Mouse (Mus musculus) layer of hippocampus, adult 11-12 months (tissue): Measurements from ENCODE around the gene 1700013H16Rik.

Experiments used
- DNase-seq: peaks from one replicate; pipeline ENCODE4 v3.0.0; 2022; ENCODE audit warnings: low spot score

1700013H16Rik gene

DNA sequence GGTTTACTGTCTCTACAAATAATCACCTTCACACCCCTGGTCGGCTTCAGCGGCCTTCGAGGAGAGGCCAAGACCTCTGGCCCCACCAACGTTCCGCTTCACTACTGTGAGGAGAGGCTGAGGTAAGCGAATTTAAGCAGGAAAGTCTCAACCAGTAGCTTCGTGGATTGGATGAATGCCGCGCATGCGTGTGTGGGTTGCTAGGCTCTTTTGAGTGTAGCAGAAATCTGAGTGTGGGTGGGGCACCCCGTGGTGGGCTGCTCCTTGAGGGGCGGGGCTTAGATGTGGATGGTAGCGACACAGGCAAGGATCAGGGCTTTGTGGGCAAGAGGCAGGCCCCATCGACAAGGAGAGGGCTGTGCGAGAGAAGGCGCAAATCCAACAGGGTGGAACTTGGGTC lies at the start of gene 1700013H16Rik:
Gene 1700013H16Rik (minus strand): TSS at position 96 of the 400 bp plus-strand sequence.
- DNase-seq = no peak

DNA sequence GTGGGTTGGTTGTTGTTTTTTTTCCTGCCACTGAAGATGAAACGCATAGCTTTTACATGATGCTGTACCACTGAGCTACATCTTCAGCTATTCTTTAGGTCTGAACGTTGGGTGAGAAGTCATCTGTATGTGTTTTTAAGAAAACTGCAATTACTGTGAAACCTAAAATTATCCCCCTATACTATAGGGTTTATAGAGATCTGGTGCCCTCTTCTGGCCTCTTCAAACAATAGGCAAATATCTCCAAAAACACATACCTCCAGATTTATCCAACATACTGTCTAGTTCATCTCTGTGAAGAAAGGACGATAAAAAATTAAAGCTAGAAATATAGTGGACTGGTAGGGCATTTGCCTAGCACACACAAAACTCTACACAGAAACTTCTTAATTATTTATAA lies 41.4 kb upstream of the 1700013H16Rik start:
- DNase-seq = no peak

DNA sequence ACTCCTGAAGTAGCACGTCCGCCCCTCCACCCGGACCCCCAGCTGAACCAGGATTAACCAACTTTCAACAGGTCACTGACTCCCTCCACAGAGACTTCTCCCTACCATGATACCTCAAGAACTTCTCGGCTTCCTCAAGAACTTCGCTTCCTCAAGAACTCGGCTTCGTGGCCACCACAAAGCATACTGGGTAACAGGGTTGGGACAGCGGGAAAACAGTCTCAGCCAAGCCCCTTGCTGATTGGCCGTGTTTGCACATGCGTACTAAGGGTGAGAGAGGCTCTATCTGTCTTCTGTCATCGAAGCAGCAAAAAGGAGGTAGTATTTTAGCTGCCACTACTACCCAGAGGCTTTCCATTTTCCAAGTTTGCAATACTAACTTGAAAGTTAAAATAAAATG lies 39.9 kb upstream of the 1700013H16Rik start, which contains the start of gene Xlr:
Gene Xlr (minus strand): TSS at position 188 of the 400 bp plus-strand sequence.
- DNase-seq = peak; percentile 7

DNA sequence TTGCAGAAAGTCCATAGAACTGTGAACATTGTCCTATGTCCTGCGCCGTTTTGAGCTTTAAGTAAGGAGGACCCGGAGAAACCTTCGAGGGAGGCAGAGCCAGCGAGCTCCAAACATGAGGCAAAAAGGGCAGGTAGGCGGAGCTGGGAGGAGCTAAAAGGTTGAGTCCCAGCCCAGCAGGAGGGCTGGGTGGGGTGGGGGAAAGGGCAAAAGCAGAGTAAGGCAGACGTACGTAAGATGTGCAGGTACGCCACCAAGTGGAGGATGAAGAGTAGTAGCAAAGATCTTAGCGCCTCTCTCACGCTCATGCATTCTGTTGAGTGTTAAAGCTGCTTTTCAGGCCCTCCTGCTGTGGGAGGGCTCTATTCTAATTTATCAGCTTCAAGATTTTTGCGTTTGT lies 18.6 kb upstream of the 1700013H16Rik start, which contains the start of gene Zfp36l3:
Gene Zfp36l3 (minus strand): TSS at position 119 of the 400 bp plus-strand sequence.
- no peak for DNase-seq

DNA sequence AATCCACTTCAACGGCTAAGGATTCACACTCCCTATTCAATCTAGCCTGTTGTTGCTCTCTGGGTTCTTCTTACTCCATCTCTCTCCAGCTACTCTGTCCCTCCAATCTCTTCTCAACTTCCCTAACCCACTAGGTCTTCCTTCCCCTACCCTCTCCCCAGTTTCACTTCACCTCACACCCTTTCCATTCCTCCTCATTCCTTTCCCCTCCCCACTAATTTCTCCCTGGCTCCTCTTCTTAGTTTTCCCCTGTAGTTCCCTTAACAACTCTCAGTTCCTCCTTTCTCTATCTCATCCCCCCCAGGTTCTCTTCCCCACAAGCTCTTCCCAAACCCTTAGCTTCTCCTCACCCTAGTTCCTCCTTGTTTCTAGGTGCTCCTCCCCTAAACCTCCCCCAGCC lies 4.8 kb downstream of the 1700013H16Rik start:
- DNase-seq = no peak

DNA sequence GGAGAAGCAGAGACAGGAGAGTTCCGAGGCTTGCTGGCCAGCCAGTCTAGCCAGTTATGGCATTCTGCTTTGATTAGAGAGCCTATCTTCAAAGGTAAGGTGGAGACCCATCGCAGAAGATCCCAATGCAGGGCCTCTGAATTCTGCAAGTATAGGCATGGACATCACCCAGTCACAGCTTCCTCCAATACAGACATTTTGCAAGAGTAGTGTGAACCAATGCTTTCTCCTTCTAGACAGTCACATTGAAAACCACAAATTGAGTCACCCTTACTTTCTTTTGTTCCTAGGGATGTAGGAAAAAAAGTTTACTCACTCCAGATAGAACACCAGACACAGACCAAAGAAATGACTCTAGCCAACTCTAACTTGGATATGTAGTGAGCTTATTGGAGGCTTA lies 28.7 kb downstream of the 1700013H16Rik start:
- no peak for DNase-seq

DNA sequence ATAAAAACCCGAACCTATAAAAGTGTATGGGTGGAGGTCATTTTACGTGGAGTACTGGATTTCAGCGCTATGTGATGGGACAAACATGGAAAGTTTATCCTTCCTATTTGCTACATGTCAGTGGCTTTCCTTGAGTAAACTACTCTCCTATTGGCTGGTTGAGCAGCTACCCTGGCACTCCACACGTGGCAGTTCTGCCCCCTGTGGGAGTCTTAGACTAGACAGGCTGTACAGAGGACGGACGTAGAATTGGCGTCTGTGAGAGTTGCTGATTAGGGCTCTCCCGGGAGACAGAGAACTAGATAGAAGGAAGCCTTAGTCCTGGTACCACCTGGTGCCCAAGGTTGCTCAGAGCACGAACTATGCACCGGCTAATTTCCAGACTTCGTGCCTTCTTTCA lies 33.0 kb downstream of the 1700013H16Rik start, which contains the start of gene 4930502E18Rik:
Gene 4930502E18Rik (plus strand): TSS at position 231 of the 400 bp plus-strand sequence.
- DNase-seq = no peak

DNA sequence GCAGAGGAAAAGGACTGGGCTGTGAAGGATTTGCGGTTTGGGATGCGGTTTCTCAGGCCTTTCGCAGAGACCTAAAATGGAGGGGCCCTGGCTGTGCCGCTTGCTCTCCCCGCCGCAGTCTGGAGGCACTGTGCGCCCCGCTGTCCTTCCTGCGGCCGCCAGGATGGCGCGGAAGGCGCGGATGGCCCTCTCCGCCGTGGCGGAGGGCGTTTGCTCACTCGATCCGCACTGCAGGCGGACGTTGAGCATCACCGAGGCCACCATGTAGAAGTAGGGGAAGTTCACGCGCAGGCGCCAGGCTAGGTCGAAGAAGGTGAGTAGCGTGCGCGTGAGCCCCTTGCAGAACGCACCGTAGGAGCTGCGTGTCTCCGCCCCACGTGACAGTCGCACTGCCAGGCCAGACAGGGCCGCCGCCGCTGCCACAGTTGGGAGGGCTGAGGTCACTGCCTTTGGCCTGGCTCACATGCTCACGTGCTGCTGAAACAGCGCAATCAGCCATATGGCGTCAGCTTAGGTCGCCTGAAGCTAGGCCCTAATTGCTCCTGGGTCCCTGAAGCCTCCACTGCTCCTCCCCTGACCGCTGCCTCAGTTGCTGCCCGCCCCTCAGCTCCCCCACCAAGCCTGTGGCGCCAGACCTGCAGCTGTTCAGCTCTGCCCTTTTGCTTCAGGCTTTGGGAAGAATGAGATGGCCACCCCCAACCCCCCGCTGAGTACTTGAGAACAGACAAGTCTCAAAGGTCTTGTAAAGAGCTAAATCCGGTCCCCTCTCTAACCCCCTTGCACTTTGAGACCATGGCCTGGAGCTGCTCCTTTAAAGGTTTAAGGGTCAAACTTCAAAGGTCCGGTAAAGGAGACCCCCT lies 41.1 kb downstream of the 1700013H16Rik start:
- DNase-seq = peak; percentile 37

DNA sequence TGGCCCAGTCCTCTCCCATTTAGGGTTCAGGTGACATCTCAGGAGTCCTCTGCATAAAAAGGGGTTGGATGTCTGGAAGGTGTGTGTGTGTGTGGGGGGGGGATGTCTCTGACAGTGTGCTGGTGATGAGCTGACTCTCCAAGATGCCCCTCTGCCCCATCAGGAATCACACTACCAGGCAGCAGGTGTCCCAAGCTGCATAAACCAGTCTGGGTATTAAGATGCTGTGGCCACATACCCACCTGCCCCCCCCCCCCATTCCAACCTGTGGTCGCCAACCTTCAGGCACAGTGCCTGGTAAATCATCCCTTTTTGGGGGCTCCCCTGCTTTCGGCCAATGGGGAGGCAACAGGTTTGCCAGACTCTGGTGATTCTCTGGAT lies 41.7 kb downstream of the 1700013H16Rik start:
- DNase-seq = no peak

DNA sequence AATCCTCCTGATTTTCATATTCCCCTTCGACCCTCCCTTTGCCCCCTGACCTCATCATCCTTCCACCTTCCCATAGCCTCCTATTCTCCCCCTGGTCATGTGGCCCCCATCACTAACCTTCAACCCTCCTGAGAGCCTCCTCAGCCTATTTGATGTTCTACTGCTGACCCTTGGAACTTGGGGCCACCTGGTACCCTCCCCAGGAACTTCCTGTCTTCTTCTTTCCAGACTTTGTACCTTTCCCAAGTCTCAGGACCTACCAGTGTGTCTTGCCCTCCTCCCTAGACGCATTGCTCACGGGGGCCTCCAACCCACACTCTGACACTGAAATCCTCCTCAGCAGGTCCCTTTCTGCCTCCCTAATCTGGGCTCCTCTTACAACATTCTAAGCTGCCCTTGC lies 55.0 kb downstream of the 1700013H16Rik start:
- no peak for DNase-seq

DNA sequence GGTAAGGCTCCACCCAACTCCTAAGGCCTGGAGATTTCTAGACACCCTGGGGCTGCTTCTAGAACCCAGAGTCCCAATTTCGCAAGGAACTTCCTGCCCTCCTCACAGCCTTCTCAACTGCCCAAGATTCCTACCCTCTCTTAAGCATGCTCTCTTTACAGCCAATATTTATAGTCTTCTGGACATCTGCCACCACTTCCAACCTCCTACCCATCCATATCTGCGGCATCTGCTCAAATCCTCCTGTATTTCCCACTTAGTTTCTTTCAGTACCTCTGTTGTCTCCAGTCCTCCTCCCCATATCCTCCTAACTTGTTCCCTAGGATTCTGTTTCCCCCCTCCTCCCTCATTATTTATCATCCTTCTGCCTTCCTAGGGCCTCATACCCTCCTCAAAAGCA lies 58.4 kb downstream of the 1700013H16Rik start:
- no peak for DNase-seq

DNA sequence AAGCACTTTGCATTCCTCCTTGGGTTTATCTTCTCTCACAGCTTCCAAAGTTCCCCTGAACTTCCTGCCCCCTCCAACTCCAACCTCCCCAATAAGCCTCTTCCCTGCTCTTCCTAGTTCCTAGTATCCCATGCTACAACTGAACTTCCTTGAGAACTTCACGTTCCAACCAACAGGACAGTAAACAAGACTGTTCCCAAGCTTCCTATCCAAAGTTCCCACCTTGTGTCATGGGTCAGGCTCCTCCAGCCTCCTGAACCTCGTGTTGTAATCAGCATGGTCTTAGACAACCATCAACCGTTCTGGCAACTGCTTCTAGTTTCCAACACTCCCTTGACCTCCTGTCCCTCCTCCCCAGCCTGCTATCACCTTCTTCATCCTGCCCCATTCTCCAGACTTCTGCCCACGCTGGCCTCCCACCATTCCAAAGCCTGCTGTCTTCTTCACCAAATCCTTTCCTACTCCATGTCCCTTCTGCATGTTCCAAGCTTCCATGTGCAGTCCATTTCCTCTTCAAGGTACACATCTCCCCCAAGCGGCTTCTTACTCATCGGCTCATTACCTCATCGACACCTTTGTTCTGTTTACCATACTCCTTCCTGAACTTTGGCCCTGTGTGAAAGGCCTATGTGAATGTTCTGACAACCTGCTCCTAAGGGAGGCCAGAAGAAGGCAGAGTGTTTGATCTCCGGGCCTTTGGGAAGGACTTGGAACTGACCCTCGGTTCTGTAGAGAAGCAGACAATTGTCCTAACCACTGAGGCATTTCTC lies 63.4 kb downstream of the 1700013H16Rik start:
- DNase-seq = no peak

DNA sequence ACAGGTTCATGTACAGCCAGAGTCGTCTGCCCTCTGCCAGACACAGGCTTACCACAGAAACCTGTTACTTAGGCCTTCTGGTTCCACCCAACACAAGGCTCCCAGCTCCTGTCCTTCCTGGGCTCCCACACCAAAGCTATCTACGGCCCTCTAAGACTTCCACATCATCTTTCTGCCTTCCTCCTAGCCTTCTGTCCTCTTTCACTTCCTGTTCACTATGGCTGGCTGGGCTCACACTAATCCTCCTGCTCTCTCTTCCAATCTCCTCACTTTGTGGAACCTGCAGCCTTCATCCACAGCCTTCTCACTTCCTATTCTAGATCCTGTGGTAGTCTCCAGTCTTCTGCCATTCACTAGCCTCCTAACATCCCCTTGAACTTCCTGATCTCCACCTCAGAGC lies 64.5 kb downstream of the 1700013H16Rik start:
- DNase-seq = no peak
